Mouse (Mus musculus): ENCODE results near the gene Mrrf.
"Not testable (repeated sequence)": the region's sequence is repeated elsewhere in the genome, so short reads cannot be mapped to it uniquely, and the experiment has no call there.

Gene Mrrf

GRCm38 (mm10) chr2:36127973-36128372 is 8.2 kb upstream of the Mrrf start:
- no peak for ATAC-seq (ENCODE audit: insufficient number of reproducible peaks, low FRiP score, low TSS enrichment)

DNA sequence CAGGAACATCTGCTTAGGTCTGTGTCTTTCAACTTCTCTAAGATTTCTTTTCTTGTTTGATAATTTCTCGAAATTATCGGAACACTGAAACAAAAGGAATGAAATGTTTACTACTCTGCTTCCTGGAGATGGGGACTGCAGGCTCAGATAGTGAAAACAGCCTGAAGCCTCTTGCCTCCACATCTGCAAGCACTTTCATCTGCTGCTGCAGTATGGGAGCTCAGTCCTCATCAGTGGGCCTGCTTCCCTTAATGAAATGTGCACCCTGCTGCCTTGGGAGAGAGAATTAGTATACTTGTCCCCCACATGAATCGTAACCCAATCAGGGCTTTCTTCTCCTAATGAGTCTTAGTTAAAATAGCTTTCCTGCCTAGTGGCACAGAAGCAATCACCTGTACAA is 7.1 kb upstream of the Mrrf start:
- ATAC-seq (ENCODE audit: insufficient number of reproducible peaks, low FRiP score, low TSS enrichment): no peak

GRCm38 (mm10) chr2:36135887-36136286 is 302 bp upstream of the Mrrf start:
- ATAC-seq (ENCODE audit: insufficient number of reproducible peaks, low FRiP score, low TSS enrichment): no peak

- no peak for ATAC-seq (ENCODE audit: insufficient number of reproducible peaks, low FRiP score, low TSS enrichment)
Observed at GRCm38 (mm10) chr2:36139096-36139495, 2.9 kb downstream of the Mrrf start.

GRCm38 (mm10) chr2:36148876-36149365 is 12.7 kb downstream of the Mrrf start:
- ATAC-seq (ENCODE audit: insufficient number of reproducible peaks, low FRiP score, low TSS enrichment): no peak

GRCm38 (mm10) chr2:36152401-36152800 is 16.2 kb downstream of the Mrrf start:
- ATAC-seq (ENCODE audit: insufficient number of reproducible peaks, low FRiP score, low TSS enrichment): not testable (repeated sequence)

DNA sequence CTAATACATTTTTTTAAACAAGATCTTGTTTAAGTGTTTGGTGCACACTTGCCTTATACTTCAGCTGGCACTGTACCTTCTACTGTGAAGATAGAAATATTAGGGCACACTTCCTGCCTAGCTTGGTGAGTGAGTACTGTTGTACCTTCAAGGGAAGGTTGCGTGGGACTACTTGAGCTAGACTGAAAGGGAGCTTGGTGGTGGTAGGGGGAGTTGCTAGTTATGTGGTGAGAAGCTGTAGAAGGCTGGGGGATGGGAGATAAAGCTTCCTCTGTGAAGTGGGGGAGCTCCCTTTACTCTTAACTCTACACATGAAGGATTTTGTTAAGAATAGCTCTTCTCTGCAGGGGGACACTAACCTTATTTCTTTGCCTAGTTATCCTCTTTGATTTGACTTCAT is 21.3 kb downstream of the Mrrf start:
- no peak for ATAC-seq (ENCODE audit: insufficient number of reproducible peaks, low FRiP score, low TSS enrichment)

DNA sequence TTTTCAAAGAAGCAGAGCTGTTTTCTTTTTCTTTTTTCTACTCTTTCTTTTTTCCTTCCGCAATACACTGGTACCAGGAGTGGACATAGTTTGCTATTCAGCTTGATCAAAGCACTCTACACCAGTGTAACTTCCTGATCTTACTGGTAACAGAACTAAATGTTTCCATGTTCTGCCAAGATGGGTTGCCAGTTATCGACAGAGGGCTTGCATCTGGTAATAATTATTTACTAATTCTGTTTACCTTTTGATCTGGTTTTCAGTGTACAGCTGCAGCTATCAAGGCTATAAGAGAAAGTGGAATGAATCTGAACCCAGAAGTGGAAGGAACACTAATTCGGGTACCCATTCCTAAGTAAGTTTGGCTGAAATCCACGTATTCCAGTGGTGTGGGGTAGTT is 23.1 kb downstream of the Mrrf start:
- no peak for ATAC-seq (ENCODE audit: insufficient number of reproducible peaks, low FRiP score, low TSS enrichment)

DNA sequence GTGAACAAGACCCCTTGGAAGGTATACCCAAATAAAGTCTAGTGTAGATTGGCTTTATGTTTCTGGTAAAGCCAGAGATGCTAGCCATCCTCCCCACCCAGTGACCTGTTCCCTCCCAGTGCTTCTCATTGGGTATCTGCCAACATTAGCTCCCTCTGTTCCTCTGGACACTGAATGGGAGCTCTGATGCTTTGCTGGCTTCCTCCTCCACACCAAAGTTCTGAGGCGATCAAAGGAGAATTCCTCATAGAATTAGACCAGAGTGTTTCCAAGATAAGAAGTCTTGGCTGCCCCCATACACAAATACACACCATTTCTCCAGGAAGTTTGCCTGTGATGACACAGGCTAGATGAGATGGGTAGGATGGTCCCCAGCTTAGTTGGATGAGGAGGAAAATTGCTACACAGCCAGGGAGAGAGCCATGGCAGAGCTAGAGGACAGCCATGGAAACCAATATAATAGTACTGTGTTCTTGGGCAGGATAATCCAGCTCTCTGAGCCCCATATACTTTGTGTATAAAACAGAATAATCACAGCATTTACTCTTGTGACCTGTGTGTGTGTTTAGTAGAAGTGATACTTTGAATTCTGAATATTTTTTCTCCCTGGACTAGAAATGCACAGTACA is 31.9 kb downstream of the Mrrf start:
- no peak for ATAC-seq (ENCODE audit: insufficient number of reproducible peaks, low FRiP score, low TSS enrichment)

- no peak for ATAC-seq (ENCODE audit: insufficient number of reproducible peaks, low FRiP score, low TSS enrichment)
Observed at GRCm38 (mm10) chr2:36169176-36169575, 33.0 kb downstream of the Mrrf start.

- ATAC-seq (ENCODE audit: insufficient number of reproducible peaks, low FRiP score, low TSS enrichment): no peak
Observed at GRCm38 (mm10) chr2:36172136-36172535, 35.9 kb downstream of the Mrrf start.

GRCm38 (mm10) chr2:36172574-36172973 is 36.4 kb downstream of the Mrrf start:
- ATAC-seq (ENCODE audit: insufficient number of reproducible peaks, low FRiP score, low TSS enrichment): no peak

- no peak for ATAC-seq (ENCODE audit: insufficient number of reproducible peaks, low FRiP score, low TSS enrichment)
Observed at GRCm38 (mm10) chr2:36179487-36179886, 43.3 kb downstream of the Mrrf start.

GRCm38 (mm10) chr2:36181587-36182368 is 45.6 kb downstream of the Mrrf start:
- ATAC-seq (ENCODE audit: insufficient number of reproducible peaks, low FRiP score, low TSS enrichment): not testable (repeated sequence)

DNA sequence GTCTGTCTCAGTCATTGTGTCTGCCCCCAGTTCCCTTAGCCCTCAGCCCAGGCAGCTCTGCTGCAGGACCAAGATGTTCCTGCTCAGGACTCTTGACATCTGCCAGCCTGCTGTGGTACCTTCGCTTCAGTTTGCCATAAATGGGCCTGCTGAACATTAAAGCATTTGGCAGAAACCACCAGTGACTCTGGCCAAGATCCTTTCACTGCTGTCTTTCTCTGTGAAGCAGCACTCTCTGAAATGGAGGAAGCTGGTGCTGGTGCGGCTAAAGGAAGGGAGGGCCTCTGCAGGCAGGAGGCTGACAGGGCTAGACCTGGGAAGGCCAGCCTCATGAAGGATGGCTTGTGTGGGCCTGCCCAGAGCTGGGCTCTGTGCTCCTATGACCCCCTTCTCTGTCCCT is 47.1 kb downstream of the Mrrf start:
- ATAC-seq (ENCODE audit: insufficient number of reproducible peaks, low FRiP score, low TSS enrichment): no peak

- no peak for ATAC-seq (ENCODE audit: insufficient number of reproducible peaks, low FRiP score, low TSS enrichment)
Observed at GRCm38 (mm10) chr2:36184192-36184591, 48.0 kb downstream of the Mrrf start.

DNA sequence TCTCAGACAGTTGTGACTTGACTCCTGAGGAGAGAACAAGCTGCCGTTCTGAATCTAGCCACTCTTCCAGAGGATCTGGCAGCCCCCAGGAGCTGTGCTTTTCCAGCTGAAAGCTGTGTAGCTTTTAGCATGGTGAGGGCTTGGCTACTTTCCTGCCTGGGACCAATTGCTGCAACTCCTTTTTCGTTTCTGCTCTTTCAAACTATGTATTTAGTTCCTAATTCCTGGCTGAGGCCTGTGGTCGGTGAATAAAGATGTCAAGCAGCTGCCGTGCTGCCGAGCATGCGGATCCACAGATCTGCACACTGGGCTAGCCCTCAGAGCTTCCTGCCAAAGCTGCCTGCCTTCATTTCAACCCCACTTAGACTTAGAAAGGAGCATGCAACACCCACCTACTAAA is 48.7 kb downstream of the Mrrf start:
- no peak for ATAC-seq (ENCODE audit: insufficient number of reproducible peaks, low FRiP score, low TSS enrichment)

- ATAC-seq (ENCODE audit: insufficient number of reproducible peaks, low FRiP score, low TSS enrichment): not testable (repeated sequence)
Observed at GRCm38 (mm10) chr2:36189200-36189599, 53.0 kb downstream of the Mrrf start.

GRCm38 (mm10) chr2:36191098-36191941 is 55.1 kb downstream of the Mrrf start:
- ATAC-seq (ENCODE audit: insufficient number of reproducible peaks, low FRiP score, low TSS enrichment): no peak

DNA sequence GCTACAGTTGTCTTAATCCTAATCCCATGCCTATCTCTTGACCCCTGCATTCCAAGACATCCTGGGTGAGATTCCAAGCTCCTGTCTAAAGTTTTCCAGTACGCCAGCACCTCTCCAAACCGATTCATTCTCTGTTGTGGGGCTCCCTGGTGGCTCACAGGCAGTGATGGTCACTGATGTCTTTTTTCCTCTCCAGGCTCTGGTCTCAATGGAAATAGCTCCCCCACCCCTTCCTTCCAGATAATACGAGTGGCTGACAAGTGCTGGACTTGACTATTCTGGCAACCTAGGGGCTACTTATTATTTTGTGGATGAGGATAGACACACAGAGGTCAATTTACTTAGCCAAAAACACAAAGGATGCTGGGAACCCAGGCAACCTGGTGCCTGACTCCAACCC is 60.8 kb downstream of the Mrrf start:
- ATAC-seq (ENCODE audit: insufficient number of reproducible peaks, low FRiP score, low TSS enrichment): no peak

Measured in cerebellum, adult (tissue).